In the genomic region with DNA sequence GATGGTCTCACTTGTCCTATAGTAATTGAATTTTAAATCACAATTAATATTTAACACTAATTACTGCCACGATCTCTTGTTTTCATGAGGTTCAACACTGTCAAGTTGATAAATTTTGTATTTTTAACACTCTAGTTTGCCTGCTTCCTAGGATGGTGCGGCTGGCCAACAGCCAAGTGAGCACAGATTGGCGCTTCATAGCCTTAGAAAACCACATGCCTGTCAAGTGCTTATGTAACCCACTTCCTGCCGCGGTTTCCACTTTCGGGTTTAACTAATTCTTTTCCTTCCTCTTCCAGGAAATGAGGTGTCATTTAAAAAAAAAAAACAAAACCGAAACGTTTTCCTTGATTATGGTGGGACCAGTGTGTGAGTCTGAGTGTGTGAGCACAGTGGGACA, we compare ENCODE assay signal across 10 mouse cellular contexts. TPM values are rescaled to one million over a fixed set of nuclear protein-coding genes. Genes with fewer than 3 reads are reported as not detected.
DNase-seq lines count a peak whose midpoint lies in the region; ATAC-seq and TF ChIP-seq lines count a peak whose summit lies in the region.
"Had no signal": no experiment of that assay in that cellular context is flagged by ENCODE, and none has a peak within 500 bp of the region (broad histone marks: within the 10 kb centered on the region; RNA-seq: fewer than 3 reads in every experiment).

No protein-coding gene starts in this region.

- intact Hi-C loops in gastrocnemius, adult 2 months (cut with DNase I): no loop called here

- no peaks in the 10 kb centered on the region for H3K27me3 ChIP-seq in heart, embryonic 12.5 days (replicated peaks)
- H3K27me3 ChIP-seq in midbrain, embryonic 13.5 days: no peaks in the 10 kb centered on the region
- H3K27me3 ChIP-seq: lung, embryonic 15.5 days; stomach, embryonic 15.5 days had no signal

- no peaks in the 10 kb centered on the region for H3K9me3 ChIP-seq in heart, embryonic 12.5 days (replicated peaks)
- no peaks in the 10 kb centered on the region for H3K9me3 ChIP-seq in midbrain, embryonic 13.5 days
- H3K9me3 ChIP-seq: lung, embryonic 15.5 days; stomach, embryonic 15.5 days had no signal

- H3K9ac ChIP-seq in heart, embryonic 12.5 days: no peak overlapping the region
- no peak overlapping the region for H3K9ac ChIP-seq in midbrain, embryonic 13.5 days (replicated peaks)
- H3K9ac ChIP-seq: lung, embryonic 15.5 days; stomach, embryonic 15.5 days had no signal

- WGBS in heart, embryonic 12.5 days: 54% methylated on average over 8 of the region's 8 CpGs
- WGBS in midbrain, embryonic 13.5 days: 83% methylated on average over 8 of the region's 8 CpGs

- no peak overlapping the region for H3K4me2 ChIP-seq in heart, embryonic 12.5 days
- H3K4me2 ChIP-seq in midbrain, embryonic 13.5 days (replicated peaks): no peak overlapping the region
- H3K4me2 ChIP-seq: lung, embryonic 15.5 days; stomach, embryonic 15.5 days had no signal

- H3K27ac ChIP-seq in heart, embryonic 12.5 days (ENCODE audit: poor library complexity, severe bottlenecking): no peak overlapping the region
- no peak overlapping the region for H3K27ac ChIP-seq in midbrain, embryonic 13.5 days
- no peak overlapping the region for H3K27ac ChIP-seq in gastrocnemius, adult 2 months
- H3K27ac ChIP-seq: lung, embryonic 15.5 days; stomach, embryonic 15.5 days had no signal

- DNase-seq in B cell, adult 2 months: peak; percentile 64 to 69
- DNase-seq in T-cell, adult 2 months (ENCODE audit: low spot score): peak; percentile 85
- DNase-seq in lung, postnatal 36 days: peak; percentile 63
- peak; percentile 67 for DNase-seq in thymus, postnatal 14 days
- no peak for DNase-seq in gastrocnemius, adult 2 months

- no peaks in the 10 kb centered on the region for H3K4me1 ChIP-seq in heart, embryonic 12.5 days (replicated peaks)
- peaks cover 12% of the 10 kb centered on the region; the same call in 1 of the 2 replicates for H3K4me1 ChIP-seq in midbrain, embryonic 13.5 days (replicated peaks)

- peak; percentile 97 for ATAC-seq in inflammation-experienced regulatory T-cells, adult 6 months
- ATAC-seq in heart, embryonic 12.5 days (ENCODE audit: insufficient number of reproducible peaks, low FRiP score): no peak
- no peak for ATAC-seq in midbrain, embryonic 13.5 days

- H3K36me3 ChIP-seq in heart, embryonic 12.5 days: no peaks in the 10 kb centered on the region
- H3K36me3 ChIP-seq in midbrain, embryonic 13.5 days: no peaks in the 10 kb centered on the region
- H3K36me3 ChIP-seq: lung, embryonic 15.5 days; stomach, embryonic 15.5 days had no signal

- TF ChIP-seq CTCF in gastrocnemius, adult 2 months (IDR thresholded peaks at IDR 0.05): no peak

- H3K4me3 ChIP-seq in heart, embryonic 12.5 days: no peak overlapping the region
- H3K4me3 ChIP-seq in midbrain, embryonic 13.5 days (replicated peaks): no peak overlapping the region
- no peak overlapping the region for H3K4me3 ChIP-seq in gastrocnemius, adult 2 months
- H3K4me3 ChIP-seq: lung, embryonic 15.5 days; stomach, embryonic 15.5 days had no signal

RNA-seq across cellular contexts. Expression of a gene that starts 20.8 kb away (rescaled TPM):
- polyA plus RNA-seq in inflammation-experienced regulatory T-cells, adult 6 months (2017; shearing (Covaris generic)): 10 to 100 TPM; 11.7 to 13.1 (median 12.1) TPM
- 5.3 and 7.2 TPM in 2 replicates for polyA plus RNA-seq in heart, embryonic 12.5 days (2016; fragmentation: Nextera tagmentation; extraction: Ambion mirVana)
- 5.7 and 6.2 TPM in 2 replicates for polyA plus RNA-seq in midbrain, embryonic 13.5 days (2015; fragmentation: Nextera tagmentation; extraction: Ambion mirVana)
- 1 to 10 TPM; 9.0 to 9.8 TPM for total RNA-seq in gastrocnemius, adult 2 months (2021)
